Mouse (Mus musculus) midbrain, postnatal 0 days (tissue): ENCODE data around the gene 4921517D22Rik. TPM values are rescaled to one million over a fixed set of nuclear protein-coding genes. Genes with fewer than 3 reads are reported as not detected.

Experiments used
- ATAC-seq: fragments of 200-750 bp; cut with Nextera tagmentation; 2 replicates; pipeline ENCODE4 v1.8.0; 2017; ENCODE audit warnings: moderate number of reproducible peaks, mild to moderate bottlenecking, moderate TSS enrichment, moderate library complexity; ENCODE audit not compliant: low FRiP score
- DNase-seq: peaks from one replicate; pipeline ENCODE4 v3.0.0-alpha.2; 2015; ENCODE audit warnings: low spot score
- H3K27ac ChIP-seq: fragments of 300-500 bp; sonication (generic); 2 replicates; pipeline ENCODE4 v1.5.1; 2014; ENCODE audit warnings: low read depth, mild to moderate bottlenecking, low read length, mixed read lengths
- H3K27me3 ChIP-seq: fragments of 300-500 bp; sonication (generic); 2 replicates; pipeline ENCODE4 v1.6.1; 2014; ENCODE audit warnings: low read length, control low read depth, mixed read lengths; ENCODE audit not compliant: insufficient read depth
- H3K36me3 ChIP-seq: fragments of 300-500 bp; sonication (generic); 2 replicates; pipeline ENCODE4 v1.6.1; 2014; ENCODE audit warnings: low read length, control low read depth, mixed read lengths; ENCODE audit not compliant: insufficient read depth
- H3K4me1 ChIP-seq: fragments of 300-500 bp; sonication (generic); 2 replicates; pipeline ENCODE4 v1.6.1; 2014; ENCODE audit warnings: mild to moderate bottlenecking, control low read depth, antibody characterized with exemption, low read length, mixed read lengths; ENCODE audit not compliant: insufficient read depth
- H3K4me2 ChIP-seq: fragments of 300-500 bp; sonication (generic); 2 replicates; pipeline ENCODE4 v1.6.1; 2014; ENCODE audit warnings: low read depth, mild to moderate bottlenecking, low read length, mixed read lengths; ENCODE audit not compliant: poor library complexity, severe bottlenecking
- H3K4me3 ChIP-seq: fragments of 300-500 bp; sonication (generic); 2 replicates; pipeline ENCODE4 v1.5.1; 2014; ENCODE audit warnings: low read depth, mild to moderate bottlenecking, low read length, moderate library complexity
- H3K9ac ChIP-seq: fragments of 300-500 bp; sonication (generic); replicated peaks from 2 replicates; pipeline ENCODE4 v1.6.1; 2014; ENCODE audit warnings: mild to moderate bottlenecking, low read length, moderate library complexity, mixed read lengths; ENCODE audit not compliant: poor library complexity, severe bottlenecking
- H3K9me3 ChIP-seq: fragments of 300-500 bp; sonication (generic); 2 replicates; pipeline ENCODE4 v1.6.1; 2016; ENCODE audit warnings: low read length, control low read depth
- CTCF ChIP-seq: IDR thresholded peaks from 2 replicates; pipeline ENCODE4 v1.5.1; 2016; ENCODE audit warnings: antibody characterized with exemption, mild to moderate bottlenecking
- WGBS: fragments of 180-500 bp; shearing (Covaris S2); extraction: QIAGEN DNeasy Blood & Tissue Kit; methylation state at CpG from one replicate; pipeline ENCODE4 v1.1.7; 2014; 5-methylcytosine and 5-hydroxymethylcytosine counted together
- polyA plus RNA-seq: library from polyadenylated mRNA; unstranded; fragments of >200 nt; fragmentation: Nextera tagmentation; extraction: Ambion mirVana; gene quantifications from 2 replicates; pipeline ENCODE4 v1.2.1, GENCODE M21; 2015
- total RNA-seq: library from RNA; depleted of rRNA; stranded (reverse); fragments of >200 nt; gene quantifications from 2 replicates; pipeline ENCODE4 v1.2.3, GENCODE M21; 2014

Gene 4921517D22Rik
- total and polyA plus RNA-seq, 2 experiments from 2014 or later: not detected

GRCm38 (mm10) chr13:59699131-59699530 is 5.2 kb upstream of the 4921517D22Rik start:
- no peak for DNase-seq
- Histone ChIP-seq H3K27ac (no peak overlapping the region), H3K9me3 (no peaks in the 10 kb centered on the region), H3K4me2 (no peak overlapping the region), H3K4me3 (no peak overlapping the region), H3K9ac (no peak overlapping the region), H3K27me3 (no peaks in the 10 kb centered on the region), H3K4me1 (no peaks in the 10 kb centered on the region), H3K36me3 (no peaks in the 10 kb centered on the region)
- 95% methylated on average over 8 of the region's 8 CpGs for WGBS
- ATAC-seq: no peak
- TF ChIP-seq CTCF: no peak

- Histone ChIP-seq H3K4me3 (no peak overlapping the region), H3K9ac (no peak overlapping the region), H3K4me2 (no peak overlapping the region), H3K9me3 (no peaks in the 10 kb centered on the region), H3K27ac (no peak overlapping the region), H3K36me3 (no peaks in the 10 kb centered on the region), H3K27me3 (no peaks in the 10 kb centered on the region), H3K4me1 (no peaks in the 10 kb centered on the region)
- WGBS: 90% methylated on average over 7 of the region's 7 CpGs
- ATAC-seq (no peak), DNase-seq (no peak)
- TF ChIP-seq CTCF: no peak
These were observed 1.9 kb upstream of the 4921517D22Rik start for GRCm38 (mm10) chr13:59695781-59696180.

GRCm38 (mm10) chr13:59691478-59691877 is 2.4 kb downstream of the 4921517D22Rik start:
- DNase-seq: no peak
- Histone ChIP-seq H3K36me3 (no peaks in the 10 kb centered on the region), H3K4me2 (no peak overlapping the region), H3K27me3 (no peaks in the 10 kb centered on the region), H3K4me1 (no peaks in the 10 kb centered on the region), H3K9me3 (no peaks in the 10 kb centered on the region), H3K4me3 (no peak overlapping the region), H3K9ac (no peak overlapping the region), H3K27ac (no peak overlapping the region)
- ATAC-seq: no peak
- 15% methylated on average over 10 of the region's 10 CpGs for WGBS
- TF ChIP-seq CTCF: no peak

GRCm38 (mm10) chr13:59690576-59690975 is 3.3 kb downstream of the 4921517D22Rik start:
- H3K4me1 ChIP-seq: no peaks in the 10 kb centered on the region
- no peak overlapping the region for H3K27ac ChIP-seq
- H3K27me3 ChIP-seq: no peaks in the 10 kb centered on the region
- 91% methylated on average over 7 of the region's 7 CpGs for WGBS
- no peak overlapping the region for H3K9ac ChIP-seq
- DNase-seq (no peak), ATAC-seq (no peak)
- no peaks in the 10 kb centered on the region for H3K36me3 ChIP-seq
- H3K4me3 ChIP-seq: no peak overlapping the region
- no peaks in the 10 kb centered on the region for H3K9me3 ChIP-seq
- TF ChIP-seq CTCF: no peak
- no peak overlapping the region for H3K4me2 ChIP-seq

- no peaks in the 10 kb centered on the region for H3K27me3 ChIP-seq
- 96% methylated on average over 3 of the region's 3 CpGs for WGBS
- no peak for ATAC-seq
- H3K9ac ChIP-seq: no peak overlapping the region
- no peaks in the 10 kb centered on the region for H3K9me3 ChIP-seq
- no peak overlapping the region for H3K27ac ChIP-seq
- H3K36me3 ChIP-seq: no peaks in the 10 kb centered on the region
- no peak overlapping the region for H3K4me2 ChIP-seq
- H3K4me3 ChIP-seq: no peak overlapping the region
- TF ChIP-seq CTCF: no peak
- no peaks in the 10 kb centered on the region for H3K4me1 ChIP-seq
- no peak for DNase-seq
These were observed 4.1 kb downstream of the 4921517D22Rik start for GRCm38 (mm10) chr13:59689843-59690242.

- Histone ChIP-seq H3K27ac (no peak overlapping the region), H3K27me3 (no peaks in the 10 kb centered on the region), H3K4me1 (no peaks in the 10 kb centered on the region), H3K9ac (no peak overlapping the region), H3K4me2 (no peak overlapping the region), H3K4me3 (no peak overlapping the region), H3K36me3 (no peaks in the 10 kb centered on the region), H3K9me3 (no peaks in the 10 kb centered on the region)
- DNase-seq (no peak), ATAC-seq (no peak)
- WGBS: 87% methylated on average over 9 of the region's 9 CpGs
- no peak for TF ChIP-seq CTCF
These were observed 4.6 kb downstream of the 4921517D22Rik start for GRCm38 (mm10) chr13:59689313-59689712.
